Mouse (Mus musculus): Measurements from ENCODE around the gene Rin2.

DNA sequence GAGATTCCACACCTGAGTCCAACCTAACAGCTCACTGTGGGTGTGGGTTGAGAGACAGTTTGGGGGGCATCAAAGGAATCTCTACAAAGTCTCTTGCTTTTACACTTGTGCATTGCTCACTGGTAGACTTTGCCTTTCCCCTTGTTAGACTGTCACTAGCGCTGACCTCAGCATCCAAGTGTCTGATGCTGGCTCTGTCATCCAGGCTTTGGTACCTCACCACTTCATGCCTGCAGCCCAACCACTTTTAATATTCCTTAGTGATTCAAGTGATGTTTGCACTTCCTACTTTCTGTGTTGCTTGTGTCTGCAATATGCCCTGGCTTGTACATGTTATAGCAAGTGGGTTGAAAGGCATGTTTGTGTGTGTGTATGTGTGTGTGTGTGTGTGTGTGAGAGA, 109.9 kb downstream of the Rin2 start:
- TF ChIP-seq CEBPB (IDR thresholded peaks at IDR 0.05; ENCODE audit: insufficient read depth, poor library complexity, severe bottlenecking) = no peak
- no peak for TF ChIP-seq POLR2A (IDR thresholded peaks at IDR 0.05; ENCODE audit: insufficient read length, low read depth)
- no peak for TF ChIP-seq POLR2AphosphoS2 (IDR thresholded peaks at IDR 0.05; ENCODE audit: insufficient read length, low read depth)
- no peak for TF ChIP-seq MAX (IDR thresholded peaks at IDR 0.05; ENCODE audit: low read depth)
- TF ChIP-seq MYOD1 (IDR thresholded peaks at IDR 0.05; ENCODE audit: control insufficient read depth in 1 of 3, insufficient read length in 2 of 3, low read depth in 2 of 3) = no peak
- no peak for TF ChIP-seq USF1 (IDR thresholded peaks at IDR 0.05; ENCODE audit: low read depth)
